Mouse (Mus musculus) kidney, adult 2 months (tissue): Measurements from ENCODE around the gene Ccdc114. TPM values are rescaled to one million over a fixed set of nuclear protein-coding genes. Genes with fewer than 3 reads are reported as not detected.
"Not testable (repeated sequence)": the region's sequence is repeated elsewhere in the genome, so short reads cannot be mapped to it uniquely, and the experiment has no call there.

ENCODE experiments used
- DNase-seq: peaks from one replicate; pipeline ENCODE4 v3.0.0; 2021
- H3K27ac ChIP-seq: fragments of 200-500 bp; 2 replicates; pipeline ENCODE4 v1.5.1; 2012; ENCODE audit warnings: low read depth, low read length, control low read depth, inconsistent platforms; ENCODE audit not compliant: insufficient read depth
- H3K27me3 ChIP-seq: fragments of 200-500 bp; replicated peaks from 2 replicates; pipeline ENCODE4 v1.6.1; 2012; ENCODE audit warnings: mild to moderate bottlenecking, moderate library complexity, low read length, inconsistent platforms; ENCODE audit not compliant: control insufficient read depth, insufficient read depth
- H3K36me3 ChIP-seq: fragments of 200-500 bp; 2 replicates; pipeline ENCODE4 v1.6.1; 2012; ENCODE audit warnings: mild to moderate bottlenecking, moderate library complexity, low read length, inconsistent platforms; ENCODE audit not compliant: control insufficient read depth, insufficient read depth
- H3K4me1 ChIP-seq: fragments of 200-500 bp; 2 replicates; pipeline ENCODE4 v1.6.1; 2011; ENCODE audit warnings: low read length; ENCODE audit not compliant: control insufficient read depth, insufficient read depth
- H3K4me3 ChIP-seq: fragments of 200-500 bp; 2 replicates; pipeline ENCODE4 v1.5.1; 2011; ENCODE audit warnings: mild to moderate bottlenecking, low read depth, low read length, control low read depth; ENCODE audit not compliant: insufficient read depth
- CTCF ChIP-seq: fragments of 200-500 bp; conservative IDR thresholded peaks from 2 replicates; pipeline ENCODE4 v1.5.1; 2011; ENCODE audit warnings: low read depth, mild to moderate bottlenecking, control low read depth, low read length, moderate library complexity, mixed read lengths; ENCODE audit not compliant: insufficient read depth, insufficient read length
- POLR2A ChIP-seq: fragments of 200-500 bp; IDR thresholded peaks from one replicate; pipeline ENCODE4 v1.6.1; 2011; ENCODE audit warnings: low read depth, low read length, control low read depth
- WGBS: fragments of 180-500 bp; shearing (Covaris S2); methylation state at CpG from one replicate; pipeline ENCODE4 v1.1.7; 2018; 5-methylcytosine and 5-hydroxymethylcytosine counted together
- polyA plus RNA-seq: library from polyadenylated mRNA; depleted of rRNA; stranded (reverse); fragments of >200 nt; gene quantifications from 2 replicates; pipeline ENCODE4 v1.2.3, GENCODE M21; 2012

The Ccdc114 gene
- polyA plus RNA-seq, 1 experiment = 8.6 TPM

DNA sequence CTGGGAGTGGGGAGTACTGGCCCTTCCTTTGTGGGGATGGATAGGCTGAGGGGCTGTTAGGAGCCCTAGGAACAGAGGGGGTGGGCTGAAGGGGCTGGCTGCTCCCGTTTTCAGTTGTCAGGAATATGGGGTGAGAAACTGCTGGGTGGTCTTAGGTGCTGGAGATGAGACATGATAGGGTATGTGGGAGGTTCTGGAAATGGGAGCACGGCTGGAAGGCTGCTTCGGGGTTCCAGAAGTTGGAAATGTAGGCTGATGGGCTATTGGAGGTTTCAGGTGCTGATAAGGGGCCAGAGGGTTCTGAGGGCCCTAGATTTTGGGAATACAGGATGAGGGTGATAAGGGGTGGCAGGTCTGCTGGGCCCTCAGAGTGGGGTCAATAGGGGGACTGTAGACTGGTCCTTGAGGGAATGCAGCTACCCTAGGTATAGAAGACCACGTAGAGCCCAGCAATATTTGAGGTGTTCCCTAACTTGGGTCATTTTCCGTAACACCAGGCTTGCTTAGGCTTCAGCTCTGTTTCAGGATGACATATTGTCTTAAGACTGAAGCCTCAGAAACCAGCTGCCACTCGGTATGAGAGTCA lies 27.8 kb upstream of the Ccdc114 start:
- DNase-seq = no peak
- Histone ChIP-seq H3K4me3 (no peak overlapping the region), H3K27ac (no peak overlapping the region), H3K36me3 (no peaks in the 10 kb centered on the region), H3K4me1 (no peaks in the 10 kb centered on the region; the same call in 1 of the 2 replicates), H3K27me3 (no peaks in the 10 kb centered on the region)
- WGBS = 70% methylated on average over 6 of the region's 6 CpGs
- no peak for TF ChIP-seq POLR2A
- no peak for TF ChIP-seq CTCF

DNA sequence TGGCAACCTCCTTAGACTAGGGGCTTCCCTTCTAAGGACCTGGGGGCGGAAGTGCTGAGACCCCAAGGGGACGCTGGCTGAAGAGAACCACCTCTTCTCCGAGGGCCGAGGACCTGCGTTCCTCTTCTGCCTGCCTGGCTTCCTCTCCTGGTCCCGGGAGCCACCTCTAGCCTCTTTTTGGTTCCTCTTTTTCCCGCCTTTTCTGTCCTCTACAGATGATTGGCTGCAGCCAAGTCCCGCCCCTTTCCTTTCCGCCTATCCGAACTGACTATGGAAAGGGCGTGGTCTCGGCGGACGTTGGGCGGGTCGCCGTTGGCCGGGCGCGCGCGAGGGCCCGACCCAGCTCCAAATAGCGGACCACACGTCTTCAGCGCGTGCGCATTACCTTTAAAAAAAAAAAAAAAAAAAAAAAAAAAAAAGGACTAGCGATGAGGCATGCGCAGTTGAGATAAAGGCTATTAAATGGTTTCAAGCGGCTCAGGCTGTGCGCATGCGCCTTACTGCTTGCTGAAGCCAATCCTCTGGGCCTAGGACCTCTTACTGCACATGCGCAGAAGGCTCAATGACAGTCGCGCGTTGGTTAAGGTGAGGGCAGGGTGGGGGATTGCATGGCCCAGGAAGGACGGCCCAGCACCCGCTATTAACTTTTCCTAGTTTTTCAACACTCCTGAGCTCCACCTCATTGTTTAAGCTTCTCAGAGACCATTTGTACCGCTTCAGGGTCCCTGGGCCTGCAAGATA lies 27.2 kb upstream of the Ccdc114 start, which contains the start of the genes Syngr4 and Tmem143:
Syngr4 (minus strand) TSS at position 198 of the 741 bp plus-strand sequence.
Tmem143 (plus strand) TSS at position 425 of the 741 bp plus-strand sequence.
- H3K4me3 ChIP-seq = peak within 1 kb of the TSS; percentile 52
- under 1% methylated on average over 40 of the region's 40 CpGs for WGBS
- peak within 1 kb of the TSS; percentile 93 for H3K27ac ChIP-seq
- H3K36me3 ChIP-seq = no peaks in the 10 kb centered on the region
- TF ChIP-seq POLR2A (peak; percentile 84), CTCF (no peak)
- H3K27me3 ChIP-seq = no peaks in the 10 kb centered on the region
- no peaks in the 10 kb centered on the region; the same call in 1 of the 2 replicates for H3K4me1 ChIP-seq
- DNase-seq = peak; percentile 99

DNA sequence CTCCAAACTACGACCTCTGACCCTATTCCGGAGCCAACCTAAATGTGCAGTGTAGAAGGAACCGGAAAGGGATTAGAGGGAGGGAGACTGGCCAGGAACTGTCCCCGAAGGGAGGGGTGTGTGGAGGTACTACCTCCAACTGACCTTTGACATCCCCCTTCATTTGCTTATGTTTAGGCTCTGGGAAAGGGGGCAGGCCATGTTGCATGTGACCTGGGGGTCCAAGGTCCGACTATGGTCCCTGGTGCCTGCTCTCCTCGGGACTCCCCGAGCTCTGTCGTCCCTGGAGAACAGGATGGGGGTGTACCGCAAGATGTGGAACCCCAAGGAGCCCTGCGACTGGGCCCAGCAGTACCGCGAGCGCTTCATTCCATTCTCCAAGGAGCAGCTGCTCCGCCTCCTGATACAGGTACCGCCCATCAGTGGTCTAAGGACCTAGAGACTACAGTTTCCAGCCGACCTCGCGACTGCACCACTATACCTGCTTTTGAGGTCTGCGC lies 26.6 kb upstream of the Ccdc114 start:
- Histone ChIP-seq H3K4me3 (peak overlapping the region; percentile 52), H3K27me3 (no peaks in the 10 kb centered on the region), H3K27ac (peak overlapping the region; percentile 93), H3K4me1 (no peaks in the 10 kb centered on the region; the same call in 1 of the 2 replicates), H3K36me3 (no peaks in the 10 kb centered on the region)
- WGBS = 1% methylated on average over 19 of the region's 19 CpGs
- TF ChIP-seq CTCF = no peak
- no peak for TF ChIP-seq POLR2A
- DNase-seq = peak; percentile 90

DNA sequence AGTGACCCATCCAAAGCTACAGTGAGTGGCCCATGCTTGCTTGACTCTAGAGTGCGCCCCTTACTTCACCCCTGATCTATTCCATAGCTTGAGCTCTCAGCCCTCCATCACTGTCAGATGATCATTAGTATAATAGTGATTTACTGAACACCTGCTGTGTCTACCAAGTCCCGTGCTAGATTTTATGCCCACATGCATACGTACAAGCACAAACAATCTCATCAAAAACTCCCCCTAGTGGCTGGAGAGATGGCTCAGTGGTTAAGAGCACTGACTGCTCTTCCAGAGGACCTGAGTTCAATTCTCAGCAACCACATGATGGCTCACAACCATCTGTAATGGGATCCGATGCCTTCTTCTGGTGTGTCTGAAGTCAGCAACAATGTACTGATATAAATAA lies 25.7 kb upstream of the Ccdc114 start:
- 45% methylated on average over 4 of the region's 4 CpGs for WGBS
- peak; percentile 48 for DNase-seq
- H3K36me3 ChIP-seq, H3K27ac ChIP-seq, H3K4me1 ChIP-seq, H3K4me3 ChIP-seq, H3K27me3 ChIP-seq: not testable (repeated sequence)

DNA sequence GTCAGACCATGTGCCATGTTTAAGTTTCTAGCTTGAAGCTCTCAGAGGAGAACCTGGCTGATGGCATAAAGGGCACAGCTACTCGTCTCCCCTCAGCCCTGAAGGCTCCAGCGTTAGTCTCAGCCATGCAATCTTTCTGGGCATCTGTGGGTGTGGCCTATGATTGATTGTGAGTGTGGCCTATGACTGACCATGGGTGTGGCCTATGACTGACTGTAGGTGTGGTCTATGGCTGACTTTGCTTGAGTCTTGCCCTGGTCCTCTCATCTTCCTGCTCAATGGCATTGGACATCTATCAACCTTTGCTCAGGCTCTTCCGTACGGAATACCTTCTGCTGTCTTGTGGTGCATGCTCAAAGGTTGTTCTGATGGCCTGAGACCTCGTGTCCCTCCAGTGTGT lies 22.3 kb upstream of the Ccdc114 start:
- Histone ChIP-seq H3K27me3 (no peaks in the 10 kb centered on the region), H3K4me3 (no peak overlapping the region), H3K4me1 (no peaks in the 10 kb centered on the region; the same call in 1 of the 2 replicates), H3K36me3 (no peaks in the 10 kb centered on the region), H3K27ac (no peak overlapping the region)
- peak; percentile 63 for DNase-seq
- 43% methylated on average over 5 of the region's 5 CpGs for WGBS
- TF ChIP-seq POLR2A (no peak), CTCF (no peak)

DNA sequence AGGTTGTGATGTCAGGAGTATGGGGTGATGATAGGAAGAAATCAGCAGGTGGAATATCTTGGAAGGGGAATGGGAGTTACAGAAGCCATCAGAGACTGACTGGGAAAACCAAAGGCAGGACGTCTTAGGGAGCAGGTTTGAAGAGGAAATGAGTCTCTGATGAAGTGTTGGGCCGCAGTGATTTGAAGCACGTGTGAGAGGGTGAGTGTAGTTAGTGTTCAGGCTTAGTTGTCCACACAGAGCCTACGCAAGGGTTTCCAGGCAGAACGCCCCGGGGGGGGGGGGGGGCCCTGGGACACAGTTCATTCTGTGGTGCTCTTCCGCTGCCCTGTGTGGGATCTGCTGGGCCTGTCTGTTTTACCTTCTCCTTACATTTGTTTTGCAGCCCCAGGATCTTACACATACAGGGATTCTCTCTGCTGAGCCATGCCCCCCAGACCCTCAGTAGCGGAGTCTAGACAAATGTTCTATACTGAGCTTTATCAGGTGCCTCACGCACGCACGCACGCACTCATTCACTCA lies 21.3 kb upstream of the Ccdc114 start:
- no peaks in the 10 kb centered on the region for H3K27me3 ChIP-seq
- no peaks in the 10 kb centered on the region for H3K36me3 ChIP-seq
- 67% methylated on average over 12 of the region's 12 CpGs for WGBS
- no peak for TF ChIP-seq CTCF
- no peak for TF ChIP-seq POLR2A
- no peak overlapping the region for H3K4me3 ChIP-seq
- no peak overlapping the region for H3K27ac ChIP-seq
- DNase-seq = no peak
- no peaks in the 10 kb centered on the region; the same call in 1 of the 2 replicates for H3K4me1 ChIP-seq

DNA sequence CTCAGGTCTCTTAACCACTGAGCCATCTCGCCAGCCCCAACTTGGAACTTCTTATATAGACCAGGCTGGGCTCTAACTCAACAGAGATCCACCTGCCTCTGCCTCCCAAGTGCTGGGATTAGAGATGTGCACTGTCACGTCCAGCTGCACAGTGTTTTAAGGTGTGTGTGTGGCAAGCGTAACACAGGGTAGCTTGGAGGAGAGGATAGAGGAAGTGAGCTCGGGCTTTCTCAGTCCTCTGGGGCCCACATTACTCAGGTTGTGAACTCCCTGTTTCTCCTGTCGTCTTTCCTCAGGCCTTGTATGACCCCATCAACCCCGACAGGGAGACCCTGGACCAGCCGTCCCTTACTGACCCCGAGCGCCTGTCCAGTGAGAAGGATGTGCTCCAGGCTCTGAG lies 17.2 kb upstream of the Ccdc114 start:
- no peak for DNase-seq
- Histone ChIP-seq H3K4me3 (no peak overlapping the region), H3K27me3 (no peaks in the 10 kb centered on the region), H3K4me1 (no peaks in the 10 kb centered on the region; the same call in 1 of the 2 replicates), H3K27ac (no peak overlapping the region), H3K36me3 (no peaks in the 10 kb centered on the region)
- TF ChIP-seq CTCF (no peak), POLR2A (no peak)
- 91% methylated on average over 9 of the region's 9 CpGs for WGBS
